Mouse (Mus musculus): ENCODE results near the gene Zswim1.

GRCm38 (mm10) chr2:164866741-164867551 lies 44.5 kb downstream of the Zswim1 start:
- TF ChIP-seq GATA1 (IDR thresholded peaks at IDR 0.05; ENCODE audit: low read length): no peak
- TF ChIP-seq TAL1 (IDR thresholded peaks at IDR 0.05; ENCODE audit: low read length): no peak

Measured in erythroblast, embryonic 14.5 days (primary cell).